Mouse (Mus musculus) E14TG2a.4 (cell line): Measurements from ENCODE around the gene Eya2.

Source experiments
- CTCF ChIP-seq: conservative IDR thresholded peaks from 2 replicates; pipeline ENCODE4 v1.5.1; 2014; ENCODE audit warnings: low read length
- NANOG ChIP-seq: IDR thresholded peaks from 2 replicates; pipeline ENCODE4 v1.6.1; 2014; ENCODE audit warnings: borderline replicate concordance, low read length, mixed read lengths
- POU5F1 ChIP-seq: IDR thresholded peaks from 2 replicates; pipeline ENCODE4 v1.6.1; 2014; ENCODE audit warnings: low read length, borderline replicate concordance

GRCm38 (mm10) chr2:165809091-165809490, 214.3 kb downstream of the Eya2 start:
- TF ChIP-seq CTCF = no peak
- no peak for TF ChIP-seq NANOG
- TF ChIP-seq POU5F1 = no peak
